Comparison of ENCODE assay signal across 8 mouse cellular contexts in genomic region chr17:34118873-34119248, GRCm38 (mm10). TPM values are rescaled to one million over a fixed set of nuclear protein-coding genes. Genes with fewer than 3 reads are reported as not detected.
DNase-seq lines count a peak whose midpoint lies in the region; ATAC-seq and TF ChIP-seq lines count a peak whose summit lies in the region.

No protein-coding gene starts in this region.

- DNase-seq in gastrocnemius, adult 2 months: no peak
- DNase-seq in gastrocnemius, adult 8-10 months (ENCODE audit: low spot score in 2 of 2): no peak
- no peak for DNase-seq in thymus, adult 2 months
- DNase-seq in thymus, postnatal 14 days: no peak
- DNase-seq in liver, embryonic 11.5 days (ENCODE audit: low spot score): no peak
- no peak for DNase-seq in cerebellum, postnatal 4 days (ENCODE audit: low spot score in 2 of 2)
- DNase-seq in layer of hippocampus, adult 8-10 months (ENCODE audit: low spot score in 2 of 2): no peak

- ATAC-seq in liver, embryonic 11.5 days (replicated peaks; ENCODE audit: low FRiP score): no peak; the same call in 1 of the 2 replicates
- no peak for ATAC-seq in megakaryocyte progenitor cell, adult 5-6 weeks (replicated peaks; ENCODE audit: poor library complexity)

- peaks cover 33% of the 10 kb centered on the region for H3K36me3 ChIP-seq in thymus, adult 2 months (ENCODE audit: control insufficient read depth, insufficient read depth, low read length)
- H3K36me3 ChIP-seq in liver, embryonic 11.5 days (ENCODE audit: control insufficient read depth, insufficient read depth, low read length): peaks cover 50% of the 10 kb centered on the region

- peak overlapping the region; percentile 81 for H3K4me3 ChIP-seq in gastrocnemius, adult 2 months
- peak overlapping the region; percentile 80 for H3K4me3 ChIP-seq in thymus, adult 2 months (ENCODE audit: control insufficient read depth, insufficient read depth, low read length)
- peak overlapping the region; percentile 100 for H3K4me3 ChIP-seq in liver, embryonic 11.5 days (ENCODE audit: low read depth, low read length)

- TF ChIP-seq POLR2A in thymus, adult 2 months (IDR thresholded peaks at IDR 0.05; ENCODE audit: control insufficient read depth, extremely low read depth, insufficient read depth, low read length, poor library complexity): no peak

- no peak for TF ChIP-seq CTCF in gastrocnemius, adult 2 months (IDR thresholded peaks at IDR 0.05)
- no peak for TF ChIP-seq CTCF in thymus, adult 2 months (IDR thresholded peaks at IDR 0.05; ENCODE audit: borderline replicate concordance, control insufficient read depth, extremely low read depth, insufficient read depth, low read length, poor library complexity)

- under 1% methylated on average over 38 of the region's 38 CpGs for WGBS in thymus, adult 2 months
- WGBS in liver, embryonic 11.5 days: under 1% methylated on average over 38 of the region's 38 CpGs

- peak overlapping the region; percentile 97 for H3K4me2 ChIP-seq in liver, embryonic 11.5 days

- peak overlapping the region; percentile 99 for H3K27ac ChIP-seq in gastrocnemius, adult 2 months
- H3K27ac ChIP-seq in thymus, adult 2 months (ENCODE audit: control insufficient read depth, insufficient read depth, low read length): peak overlapping the region; percentile 43
- peak overlapping the region; percentile 100 for H3K27ac ChIP-seq in liver, embryonic 11.5 days (ENCODE audit: low read depth, low read length)

- no peaks in the 10 kb centered on the region for H3K27me3 ChIP-seq in thymus, adult 2 months (ENCODE audit: control insufficient read depth, insufficient read depth, low read length)
- no peaks in the 10 kb centered on the region for H3K27me3 ChIP-seq in liver, embryonic 11.5 days (replicated peaks; ENCODE audit: control insufficient read depth, insufficient read depth, low read length)

- H3K4me1 ChIP-seq in thymus, adult 2 months (replicated peaks; ENCODE audit: control insufficient read depth, insufficient read depth, low read length): peaks cover 17% of the 10 kb centered on the region
- H3K4me1 ChIP-seq in liver, embryonic 11.5 days (replicated peaks; ENCODE audit: control insufficient read depth, insufficient read depth, low read length): peaks cover 20% of the 10 kb centered on the region

- H3K9ac ChIP-seq in liver, embryonic 11.5 days (ENCODE audit: low read depth, low read length): peak overlapping the region; percentile 97

- intact Hi-C loops in gastrocnemius, adult 2 months (cut with DNase I): no loop called here

- H3K9me3 ChIP-seq in liver, embryonic 11.5 days (ENCODE audit: control insufficient read depth, low read length): no peaks in the 10 kb centered on the region

RNA-seq across cellular contexts. Expression of gene H2-DMa, which starts 0.5 kb away (rescaled TPM):
- 1 to 10 TPM; 3.0 to 3.1 TPM for total RNA-seq in gastrocnemius, adult 2 months (2021)
- total RNA-seq in gastrocnemius, adult 8-10 months (2022): 1 to 10 TPM; 3.0 to 4.6 (median 4.0) TPM
- 141 and 177 TPM in 2 replicates for polyA plus RNA-seq in thymus, adult 2 months (2012; rRNA removed)
- 5.6 and 5.9 TPM in 2 replicates for polyA plus RNA-seq in liver, embryonic 11.5 days (2014; fragmentation: Nextera tagmentation; extraction: Ambion mirVana)
- total RNA-seq in megakaryocyte progenitor cell, adult 5-6 weeks (2015): 72.0 and 74.5 TPM in 2 replicates
- 56.5 and 61.1 TPM in 2 replicates for total RNA-seq in megakaryocyte progenitor cell, adult 5-6 weeks (2017)
- 10 to 100 TPM; 31.5 to 37.7 (median 34.2) TPM for total RNA-seq in layer of hippocampus, adult 8-10 months (2022)

RNA-seq across cellular contexts. Expression of gene Brd2, which starts 3.6 kb away (rescaled TPM):
- 10 to 100 TPM; 70.3 to 88.9 TPM for total RNA-seq in gastrocnemius, adult 2 months (2021)
- 10 to 100 TPM; 67.9 to 73.8 (median 69.8) TPM for total RNA-seq in gastrocnemius, adult 8-10 months (2022)
- 236 and 257 TPM in 2 replicates for polyA plus RNA-seq in thymus, adult 2 months (2012; rRNA removed)
- polyA plus RNA-seq in liver, embryonic 11.5 days (2014; fragmentation: Nextera tagmentation; extraction: Ambion mirVana): 86.1 and 90.8 TPM in 2 replicates
- 269 and 306 TPM in 2 replicates for total RNA-seq in megakaryocyte progenitor cell, adult 5-6 weeks (2015)
- total RNA-seq in megakaryocyte progenitor cell, adult 5-6 weeks (2017): 260 and 284 TPM in 2 replicates
- 100 to 1,000 TPM; 190 to 204 (median 197) TPM for total RNA-seq in layer of hippocampus, adult 8-10 months (2022)

RNA-seq across cellular contexts. Expression of gene H2-DMb2, which starts 24.2 kb away (rescaled TPM):
- total RNA-seq in gastrocnemius, adult 2 months (2021): under 1 TPM; 0.46 to 0.47 TPM
- under 1 TPM in 2 of 4 experiments, not detected in 2; 0.40 to 0.61 TPM for total RNA-seq in gastrocnemius, adult 8-10 months (2022)
- polyA plus RNA-seq in thymus, adult 2 months (2012; rRNA removed): 119 and 123 TPM in 2 replicates
- polyA plus RNA-seq in liver, embryonic 11.5 days (2014; fragmentation: Nextera tagmentation; extraction: Ambion mirVana): 0.32 and 0.34 TPM in 2 replicates
- total RNA-seq in megakaryocyte progenitor cell, adult 5-6 weeks (2015): 3.9 and 5.8 TPM in 2 replicates
- 6.7 and 8.5 TPM in 2 replicates for total RNA-seq in megakaryocyte progenitor cell, adult 5-6 weeks (2017)
- 1 to 10 TPM in 2 of 4 experiments, under 1 TPM in 2; 0.51 to 3.5 (median 2.1) TPM for total RNA-seq in layer of hippocampus, adult 8-10 months (2022)

RNA-seq across cellular contexts. Expression of gene H2-Oa, which starts 26.7 kb away (rescaled TPM):
- not detected for total RNA-seq in gastrocnemius, adult 2 months (2021)
- not detected for total RNA-seq in gastrocnemius, adult 8-10 months (2022)
- 122 and 154 TPM in 2 replicates for polyA plus RNA-seq in thymus, adult 2 months (2012; rRNA removed)
- polyA plus RNA-seq in liver, embryonic 11.5 days (2014; fragmentation: Nextera tagmentation; extraction: Ambion mirVana): 0.26 and 0.56 TPM in 2 replicates
- 7.7 and 9.6 TPM in 2 replicates for total RNA-seq in megakaryocyte progenitor cell, adult 5-6 weeks (2015)
- 2.7 TPM in 2 replicates for total RNA-seq in megakaryocyte progenitor cell, adult 5-6 weeks (2017)
- 1 to 10 TPM in 2 of 4 experiments, not detected in 2; 2.6 to 3.6 TPM for total RNA-seq in layer of hippocampus, adult 8-10 months (2022)

RNA-seq across cellular contexts. Expression of gene H2-DMb1, which starts 34.0 kb away (rescaled TPM):
- total RNA-seq in gastrocnemius, adult 2 months (2021): under 1 TPM; 0.38 to 0.61 TPM
- under 1 TPM in 2 of 4 experiments, not detected in 2; 0.19 to 0.81 TPM for total RNA-seq in gastrocnemius, adult 8-10 months (2022)
- polyA plus RNA-seq in thymus, adult 2 months (2012; rRNA removed): 130 and 197 TPM in 2 replicates
- 0.19 and 0.43 TPM in 2 replicates for polyA plus RNA-seq in liver, embryonic 11.5 days (2014; fragmentation: Nextera tagmentation; extraction: Ambion mirVana)
- total RNA-seq in megakaryocyte progenitor cell, adult 5-6 weeks (2015): 36.2 and 39.4 TPM in 2 replicates
- 47.0 and 60.3 TPM in 2 replicates for total RNA-seq in megakaryocyte progenitor cell, adult 5-6 weeks (2017)
- total RNA-seq in layer of hippocampus, adult 8-10 months (2022): 1 to 10 TPM; 3.4 to 9.7 (median 6.0) TPM

Comparison
In these comparisons a context has a peak if more than half of its experiments do, and no peak if none do; other contexts are left out.
1. H3K27ac ChIP-seq: peak in every context shown above with its lines; median percentile 100 in liver, embryonic 11.5 days; 99 in gastrocnemius, adult 2 months; 43 in thymus, adult 2 months.
2. RNA of gene H2-DMa, which starts 0.5 kb away (total RNA-seq): 56.5 to 74.5 TPM in megakaryocyte progenitor cell, adult 5-6 weeks and 31.5 to 37.7 TPM in layer of hippocampus, adult 8-10 months; 3.0 to 4.6 TPM in gastrocnemius, adult 8-10 months and 3.0 to 3.1 TPM in gastrocnemius, adult 2 months; every median in the first group is over 4 times any median in the second.
3. Peak in every context shown above with its lines, with median percentiles within 50 percentile points of each other: H3K4me3 ChIP-seq.